Mouse (Mus musculus) cerebellum, adult 2 months (tissue): ENCODE data around the gene Wdhd1. TPM values are rescaled to one million over a fixed set of nuclear protein-coding genes. Genes with fewer than 3 reads are reported as not detected.

Experiments used
- DNase-seq, 2 experiments: peaks; one replicate each; pipeline ENCODE4 v3.0.0; 2021
- H3K27ac ChIP-seq: fragments of 200-500 bp; 2 replicates; pipeline ENCODE4 v1.5.1; 2012; ENCODE audit warnings: low read length, control low read depth, inconsistent platforms; ENCODE audit not compliant: insufficient read depth
- H3K27me3 ChIP-seq: fragments of 200-500 bp; 2 replicates; pipeline ENCODE4 v1.6.1; 2012; ENCODE audit warnings: inconsistent platforms, mild to moderate bottlenecking, low read length, moderate library complexity; ENCODE audit not compliant: control insufficient read depth, insufficient read depth
- H3K4me1 ChIP-seq: fragments of 200-500 bp; 2 replicates; pipeline ENCODE4 v1.6.1; 2011; ENCODE audit warnings: low read length; ENCODE audit not compliant: control insufficient read depth, insufficient read depth
- H3K4me3 ChIP-seq: fragments of 200-500 bp; replicated peaks from 2 replicates; pipeline ENCODE3; 2011; ENCODE audit warnings: mild to moderate bottlenecking, low read depth, low read length, control low read depth; ENCODE audit not compliant: insufficient read depth
- CTCF ChIP-seq: fragments of 200-500 bp; IDR thresholded peaks from 2 replicates; pipeline ENCODE4 v1.5.1; 2011; ENCODE audit warnings: low read depth, mild to moderate bottlenecking, control low read depth, low read length, moderate library complexity, borderline replicate concordance; ENCODE audit not compliant: insufficient read depth
- POLR2A ChIP-seq: fragments of 200-500 bp; IDR thresholded peaks from 2 replicates; pipeline ENCODE4 v1.6.1; 2011; ENCODE audit warnings: low read length, control low read depth, borderline replicate concordance; ENCODE audit not compliant: insufficient read depth
- WGBS: fragments of 180-500 bp; shearing (Covaris S2); methylation state at CpG from one replicate; pipeline ENCODE4 v1.1.7; 2018; 5-methylcytosine and 5-hydroxymethylcytosine counted together
- polyA plus RNA-seq: library from polyadenylated mRNA; depleted of rRNA; stranded (reverse); fragments of >200 nt; gene quantifications from 2 replicates; pipeline ENCODE4 v1.2.3, GENCODE M21; 2012

Wdhd1 gene
- polyA plus RNA-seq, 1 experiment, result 7.9 TPM

- TF ChIP-seq POLR2A, result no peak
- no peak for TF ChIP-seq CTCF
- Histone ChIP-seq H3K4me3 (no peak overlapping the region), H3K4me1 (peaks cover 11% of the 10 kb centered on the region; the same call in 1 of the 2 replicates), H3K27ac (no peak overlapping the region), H3K27me3 (no peaks in the 10 kb centered on the region)
- 93% methylated on average over 4 of the region's 4 CpGs for WGBS
- no peak for DNase-seq
Observed at GRCm38 (mm10) chr14:47305933-47306332, 29.3 kb upstream of the Wdhd1 start.

DNA sequence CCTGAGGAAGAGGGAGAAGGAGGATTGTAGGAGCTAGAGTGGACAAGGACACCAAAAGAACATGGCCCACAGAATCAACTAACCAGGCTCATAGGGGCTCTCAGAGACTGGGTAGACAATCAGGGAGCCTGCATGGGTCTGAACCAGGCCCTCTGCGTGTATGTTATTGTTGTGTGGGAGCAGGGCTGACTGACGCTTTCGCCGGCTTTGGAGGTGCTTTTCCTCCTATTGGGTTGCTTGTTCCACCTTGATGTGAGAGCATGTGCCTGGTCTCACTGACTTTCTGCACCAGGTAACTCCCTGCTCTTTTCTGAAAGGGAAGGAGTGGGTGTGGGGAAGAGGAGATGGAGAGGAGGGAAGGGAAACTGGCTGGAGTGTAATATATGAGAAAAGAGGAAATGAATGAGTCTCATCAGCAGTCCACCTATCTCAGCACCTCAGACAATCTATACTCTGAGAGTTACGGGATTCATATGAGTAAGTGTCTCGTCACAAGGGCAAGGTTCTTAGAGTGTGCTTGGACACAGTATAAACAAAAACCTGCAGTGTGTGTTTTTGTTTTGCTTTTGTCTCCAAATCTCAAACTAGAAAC is 28.3 kb upstream of the Wdhd1 start:
- no peak for TF ChIP-seq CTCF
- no peak for TF ChIP-seq POLR2A
- H3K27me3 ChIP-seq, result no peaks in the 10 kb centered on the region
- H3K4me1 ChIP-seq, result peaks cover 6% of the 10 kb centered on the region; the same call in 1 of the 2 replicates
- no peak overlapping the region for H3K27ac ChIP-seq
- H3K4me3 ChIP-seq, result no peak overlapping the region
- no peak for DNase-seq
- WGBS, result 92% methylated on average over 6 of the region's 6 CpGs

GRCm38 (mm10) chr14:47302885-47303680 is 26.4 kb upstream of the Wdhd1 start:
- DNase-seq, result no peak

GRCm38 (mm10) chr14:47298819-47299261 is 22.2 kb upstream of the Wdhd1 start:
- no peak overlapping the region for H3K27ac ChIP-seq
- no peak for TF ChIP-seq CTCF
- no peak for TF ChIP-seq POLR2A
- peak; percentile 19 to 26 for DNase-seq
- no peaks in the 10 kb centered on the region for H3K27me3 ChIP-seq
- H3K4me1 ChIP-seq, result 0 out of 2 replicates have a peak, but pooled peaks cover 4% of the 10 kb centered on the region
- WGBS, result under 1% methylated on average over 15 of the region's 15 CpGs
- H3K4me3 ChIP-seq, result peak overlapping the region; percentile 96

More at GRCm38 (mm10) chr14:47302885-47303680, 26.4 kb upstream of the Wdhd1 start:
- Histone ChIP-seq H3K27ac (no peak overlapping the region), H3K27me3 (no peaks in the 10 kb centered on the region), H3K4me1 (0 out of 2 replicates have a peak, but pooled peaks cover 4% of the 10 kb centered on the region), H3K4me3 (no peak overlapping the region)
- 82% methylated on average over 14 of the region's 14 CpGs for WGBS
- no peak for TF ChIP-seq POLR2A
- no peak for TF ChIP-seq CTCF

- no peak for TF ChIP-seq POLR2A
- TF ChIP-seq CTCF, result no peak
- no peak for DNase-seq
- Histone ChIP-seq H3K4me3 (peak overlapping the region; percentile 96), H3K27me3 (no peaks in the 10 kb centered on the region), H3K27ac (peak overlapping the region; percentile 94), H3K4me1 (0 out of 2 replicates have a peak, but pooled peaks cover 4% of the 10 kb centered on the region)
- 2% methylated on average over 32 of the region's 38 CpGs for WGBS
Observed at GRCm38 (mm10) chr14:47298408-47298792, 21.7 kb upstream of the Wdhd1 start.

DNA sequence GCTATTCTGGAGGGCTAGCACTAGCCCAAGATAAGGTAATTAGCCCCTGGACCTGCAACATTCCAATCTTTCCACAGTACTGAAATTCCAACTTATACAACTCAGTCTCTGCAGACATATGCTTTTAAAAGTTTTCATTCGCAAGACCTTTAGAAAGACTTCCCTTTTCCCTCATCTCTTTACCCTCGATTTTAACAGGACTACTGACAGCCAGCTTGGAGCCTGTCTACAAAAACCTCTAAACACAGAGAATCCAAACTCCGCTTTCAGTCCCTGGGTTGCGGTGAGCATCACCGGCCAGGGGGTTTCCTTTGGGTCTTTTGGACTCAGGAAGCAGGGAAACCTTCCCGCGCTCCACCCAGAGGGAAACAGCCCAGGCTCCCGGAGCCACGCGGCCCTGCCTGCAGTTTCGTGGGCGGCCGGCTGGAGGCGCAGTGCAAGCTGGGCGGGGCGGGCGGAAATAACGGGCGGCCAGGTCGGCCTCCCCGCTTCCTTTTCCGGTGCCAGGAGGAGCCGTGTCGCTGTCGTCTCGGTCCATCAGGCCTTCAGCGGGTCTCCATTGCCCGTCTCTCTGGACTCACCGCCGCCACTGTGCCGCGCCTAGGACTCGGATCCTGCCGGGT is 21.2 kb upstream of the Wdhd1 start, which contains the start of gene Mapk1ip1l:
Mapk1ip1l (plus strand) TSS at position 482 of the 623 bp plus-strand sequence.
- Histone ChIP-seq H3K4me3 (peak within 1 kb of the TSS; percentile 96), H3K27ac (peak within 1 kb of the TSS; percentile 94), H3K27me3 (no peaks in the 10 kb centered on the region), H3K4me1 (0 out of 2 replicates have a peak, but pooled peaks cover 4% of the 10 kb centered on the region)
- peak; percentile 86 to 93 for DNase-seq
- WGBS, result under 1% methylated on average over 34 of the region's 34 CpGs
- peak; percentile 54; the same call in 1 of the 2 replicates for TF ChIP-seq POLR2A
- TF ChIP-seq CTCF, result peak; percentile 65

GRCm38 (mm10) chr14:47296232-47296631 is 19.6 kb upstream of the Wdhd1 start:
- DNase-seq, result no peak
- no peaks in the 10 kb centered on the region for H3K27me3 ChIP-seq
- TF ChIP-seq CTCF (no peak), POLR2A (no peak)

More at GRCm38 (mm10) chr14:47296232-47296631, 19.6 kb upstream of the Wdhd1 start:
- Histone ChIP-seq H3K4me3 (no peak overlapping the region), H3K27ac (no peak overlapping the region), H3K4me1 (0 out of 2 replicates have a peak, but pooled peaks cover 4% of the 10 kb centered on the region)
- WGBS, result 86% methylated on average over 2 of the region's 2 CpGs
